Mouse (Mus musculus) intestine, embryonic 16.5 days (tissue): ENCODE results near the gene Ficd. TPM values are rescaled to one million over a fixed set of nuclear protein-coding genes. Genes with fewer than 3 reads are reported as not detected.

Experiments used
- ATAC-seq: fragments of 200-750 bp; cut with Nextera tagmentation; 2 replicates; pipeline ENCODE4 v1.8.0; 2017; ENCODE audit warnings: moderate TSS enrichment, moderate library complexity
- H3K27ac ChIP-seq: fragments of 300-500 bp; sonication (generic); 2 replicates; pipeline ENCODE4 v1.5.1; 2014; ENCODE audit warnings: mild to moderate bottlenecking, low read length
- H3K27me3 ChIP-seq: fragments of 300-500 bp; sonication (generic); replicated peaks from 2 replicates; pipeline ENCODE4 v1.6.1; 2014; ENCODE audit warnings: low read length, control low read depth, mixed read lengths; ENCODE audit not compliant: control insufficient read depth, insufficient read depth
- H3K36me3 ChIP-seq: fragments of 300-500 bp; sonication (generic); 2 replicates; pipeline ENCODE4 v1.6.1; 2014; ENCODE audit warnings: low read length, control low read depth; ENCODE audit not compliant: control insufficient read depth, insufficient read depth
- H3K4me1 ChIP-seq: fragments of 300-500 bp; sonication (generic); 2 replicates; pipeline ENCODE4 v1.6.1; 2014; ENCODE audit warnings: low read length, control low read depth, mixed read lengths; ENCODE audit not compliant: control insufficient read depth, insufficient read depth
- H3K4me2 ChIP-seq: fragments of 300-500 bp; sonication (generic); 2 replicates; pipeline ENCODE4 v1.6.1; 2014; ENCODE audit warnings: low read depth, low read length, control low read depth
- H3K4me3 ChIP-seq: fragments of 300-500 bp; sonication (generic); 2 replicates; pipeline ENCODE4 v1.5.1; 2014; ENCODE audit warnings: mild to moderate bottlenecking, low read length
- H3K9ac ChIP-seq: fragments of 300-500 bp; sonication (generic); 2 replicates; pipeline ENCODE4 v1.6.1; 2014; ENCODE audit warnings: low read depth, low read length
- H3K9me3 ChIP-seq: fragments of 300-500 bp; sonication (generic); 2 replicates; pipeline ENCODE4 v1.6.1; 2016; ENCODE audit warnings: low read length, control low read depth; ENCODE audit not compliant: control insufficient read depth
- WGBS: fragments of 180-500 bp; shearing (Covaris S2); extraction: QIAGEN DNeasy Blood & Tissue Kit; methylation state at CpG from one replicate; pipeline ENCODE4 v1.1.7; 2014; 5-methylcytosine and 5-hydroxymethylcytosine counted together
- polyA plus RNA-seq: library from polyadenylated mRNA; unstranded; fragments of >200 nt; fragmentation: Nextera tagmentation; extraction: Ambion mirVana; gene quantifications from 2 replicates; pipeline ENCODE4 v1.2.1, GENCODE M21; 2015

Ficd gene
- polyA plus RNA-seq, 1 experiment from 2014 or later: 5.6 TPM

DNA sequence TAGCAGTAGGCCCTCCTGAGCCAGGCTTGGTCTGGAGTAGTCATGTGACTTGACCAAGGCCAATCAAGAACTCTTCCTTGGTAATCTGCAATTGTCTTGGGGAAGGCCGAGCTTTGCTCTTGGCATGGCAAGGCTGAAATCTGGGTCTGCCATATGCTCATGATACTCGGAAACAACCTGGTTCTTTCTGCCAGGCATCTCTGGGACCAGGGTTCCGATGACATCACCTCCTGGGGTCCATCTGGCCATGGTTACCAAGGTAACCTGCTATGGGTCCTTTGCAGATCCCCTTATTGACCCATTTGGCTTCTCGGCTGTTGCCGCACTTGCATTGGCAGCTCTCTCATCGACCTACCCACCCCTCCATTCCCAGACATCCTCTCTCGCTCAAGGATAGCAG is 7.6 kb upstream of the Ficd start:
- Histone ChIP-seq H3K4me2 (no peak overlapping the region), H3K9me3 (no peaks in the 10 kb centered on the region), H3K36me3 (no peaks in the 10 kb centered on the region), H3K27me3 (no peaks in the 10 kb centered on the region), H3K4me3 (no peak overlapping the region), H3K4me1 (no peaks in the 10 kb centered on the region), H3K27ac (no peak overlapping the region), H3K9ac (no peak overlapping the region)
- 80% methylated on average over 7 of the region's 7 CpGs for WGBS
- ATAC-seq: no peak

DNA sequence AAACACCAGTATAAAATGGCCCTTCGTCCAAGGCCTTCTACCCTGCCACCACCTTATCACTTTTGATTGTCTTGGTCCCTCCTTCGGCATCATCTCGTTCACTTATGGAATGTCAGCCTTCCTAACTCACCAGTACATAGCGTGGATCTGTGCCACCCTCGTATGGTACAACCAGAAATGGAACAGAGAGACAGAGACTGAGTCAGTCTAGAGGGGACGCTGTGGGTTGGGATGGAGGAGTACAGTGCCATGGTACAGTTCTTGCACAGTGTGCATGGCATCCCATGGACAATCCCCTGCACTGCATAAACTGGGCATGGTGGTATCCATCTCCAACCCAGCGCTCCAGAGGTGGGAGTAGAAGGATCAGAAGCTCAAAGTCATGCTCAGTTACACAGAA is 6.9 kb upstream of the Ficd start:
- no peaks in the 10 kb centered on the region for H3K9me3 ChIP-seq
- H3K4me1 ChIP-seq: no peaks in the 10 kb centered on the region
- H3K9ac ChIP-seq: no peak overlapping the region
- H3K4me2 ChIP-seq: no peak overlapping the region
- no peaks in the 10 kb centered on the region for H3K27me3 ChIP-seq
- WGBS: 85% methylated on average over 7 of the region's 7 CpGs
- no peak overlapping the region for H3K4me3 ChIP-seq
- no peak for ATAC-seq
- no peaks in the 10 kb centered on the region for H3K36me3 ChIP-seq
- no peak overlapping the region for H3K27ac ChIP-seq

DNA sequence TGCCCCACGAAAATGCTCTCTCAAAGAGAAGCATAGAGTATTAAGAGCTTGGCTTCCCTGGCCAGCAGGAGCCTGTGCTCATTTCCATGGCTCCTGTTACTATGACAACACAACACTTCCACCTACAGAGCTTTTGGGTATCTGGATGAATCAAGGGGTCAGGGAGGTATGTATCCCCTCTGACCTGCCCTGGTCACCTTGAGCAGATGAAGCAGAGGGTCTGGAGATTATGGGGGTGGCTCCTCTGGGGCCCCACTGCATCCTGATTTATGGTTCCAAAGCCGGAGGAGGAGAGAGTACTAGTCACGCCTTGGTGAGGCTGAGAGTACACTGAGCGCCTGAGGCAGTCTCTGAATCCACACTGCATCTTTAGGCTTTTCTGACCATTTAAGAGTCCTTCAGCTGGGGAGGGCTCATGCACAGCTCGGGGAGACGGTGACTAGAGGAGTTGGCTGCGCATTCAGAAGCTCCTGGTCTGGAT is 4.9 kb upstream of the Ficd start:
- no peak for ATAC-seq
- H3K27ac ChIP-seq: no peak overlapping the region
- WGBS: 61% methylated on average over 7 of the region's 7 CpGs

DNA sequence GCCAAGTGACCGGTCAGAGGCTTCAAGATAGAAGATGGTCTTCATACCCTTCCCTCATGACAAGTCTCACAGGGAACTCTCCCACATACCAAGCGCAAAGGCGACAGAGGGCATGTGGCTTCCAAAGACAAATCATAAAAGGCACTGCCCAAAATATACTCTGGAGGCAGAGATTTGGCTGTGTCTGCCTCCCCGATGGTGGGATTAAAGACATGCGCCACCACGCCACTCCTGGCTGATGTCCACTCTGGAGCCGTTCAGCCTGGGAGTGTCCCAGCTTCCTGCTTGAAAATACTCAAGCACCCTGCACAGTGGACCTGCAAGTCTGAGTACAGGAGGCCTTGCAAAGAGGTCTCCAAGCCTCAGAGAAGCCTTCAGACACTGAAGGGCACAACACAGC is 4.4 kb upstream of the Ficd start:
- ATAC-seq: no peak
- Histone ChIP-seq H3K4me1 (peaks cover under 1% of the 10 kb centered on the region; the same call in 1 of the 2 replicates), H3K27me3 (no peaks in the 10 kb centered on the region), H3K36me3 (no peaks in the 10 kb centered on the region), H3K27ac (no peak overlapping the region), H3K9ac (no peak overlapping the region), H3K4me3 (no peak overlapping the region), H3K9me3 (no peaks in the 10 kb centered on the region), H3K4me2 (no peak overlapping the region)
- 87% methylated on average over 7 of the region's 7 CpGs for WGBS

More for the DNA sequence above, 4.9 kb upstream of the Ficd start:
- H3K4me1 ChIP-seq: no peaks in the 10 kb centered on the region
- no peak overlapping the region for H3K4me2 ChIP-seq
- H3K9ac ChIP-seq: no peak overlapping the region
- H3K4me3 ChIP-seq: no peak overlapping the region
- no peaks in the 10 kb centered on the region for H3K27me3 ChIP-seq
- H3K36me3 ChIP-seq: no peaks in the 10 kb centered on the region
- no peaks in the 10 kb centered on the region for H3K9me3 ChIP-seq

DNA sequence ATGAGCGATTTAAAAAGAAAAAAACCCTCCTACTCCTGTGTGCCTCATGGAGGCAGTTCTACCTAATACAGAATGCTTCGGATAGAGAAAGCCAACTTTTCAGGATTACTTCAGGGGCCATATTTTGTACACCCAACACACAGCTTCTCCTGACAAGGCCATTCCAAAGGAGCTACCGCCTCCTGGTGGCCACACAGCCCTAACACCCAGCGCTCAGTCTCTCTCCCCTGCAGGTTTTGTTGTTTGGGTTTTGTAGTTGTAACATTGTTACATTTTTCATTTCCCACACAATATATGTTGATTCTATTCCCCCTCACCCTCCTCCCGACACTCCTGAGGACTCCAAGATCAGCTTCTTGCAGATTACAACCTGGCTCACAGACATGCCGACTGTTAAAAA is 3.4 kb upstream of the Ficd start:
- Histone ChIP-seq H3K36me3 (no peaks in the 10 kb centered on the region), H3K27me3 (no peaks in the 10 kb centered on the region), H3K9me3 (no peaks in the 10 kb centered on the region), H3K9ac (no peak overlapping the region), H3K4me3 (no peak overlapping the region), H3K27ac (no peak overlapping the region), H3K4me1 (peaks cover 10% of the 10 kb centered on the region), H3K4me2 (no peak overlapping the region)
- WGBS: 25% methylated on average over 6 of the region's 6 CpGs
- ATAC-seq: no peak

DNA sequence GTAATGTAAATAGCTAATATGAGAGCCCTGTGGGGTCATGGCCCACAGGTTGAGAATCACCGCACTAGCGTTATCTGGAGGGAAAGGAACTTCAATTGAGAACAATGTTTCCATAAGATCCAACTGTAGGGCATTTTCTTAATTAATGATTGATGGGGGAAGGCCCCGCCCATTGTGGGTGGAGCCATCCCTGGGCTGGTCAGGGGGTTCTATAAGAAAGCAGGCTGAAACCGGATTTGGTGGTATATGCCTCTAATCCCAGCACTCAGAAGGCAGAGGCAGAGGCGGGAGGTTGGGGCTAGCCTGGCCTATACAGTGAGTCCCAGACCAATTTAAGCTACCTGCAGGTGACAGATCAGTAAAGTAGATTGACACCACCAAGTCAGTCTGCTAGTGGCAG is 1.2 kb upstream of the Ficd start:
- no peaks in the 10 kb centered on the region for H3K9me3 ChIP-seq
- H3K27ac ChIP-seq: no peak overlapping the region
- H3K9ac ChIP-seq: no peak overlapping the region
- peaks cover 10% of the 10 kb centered on the region for H3K36me3 ChIP-seq
- peaks cover 10% of the 10 kb centered on the region for H3K4me1 ChIP-seq
- H3K4me3 ChIP-seq: no peak overlapping the region
- no peak for ATAC-seq
- no peak overlapping the region for H3K4me2 ChIP-seq
- 63% methylated on average over 5 of the region's 5 CpGs for WGBS
- H3K27me3 ChIP-seq: no peaks in the 10 kb centered on the region

DNA sequence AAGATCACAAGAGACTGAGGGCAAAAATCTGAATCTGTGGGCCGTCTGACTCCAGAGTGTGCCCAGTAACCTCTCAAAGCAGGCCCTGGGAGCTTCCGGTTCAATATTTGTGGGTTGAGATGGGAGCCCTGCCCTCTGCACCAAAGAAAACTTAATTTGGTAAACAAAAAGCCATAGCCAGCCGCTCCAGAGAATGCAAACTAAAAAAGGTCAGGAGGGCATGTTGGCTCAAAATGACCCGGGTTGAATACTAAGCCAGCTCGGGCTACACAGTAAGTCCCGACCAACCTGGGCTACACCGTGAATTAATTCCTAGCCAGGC is 619 bp upstream of the Ficd start:
- ATAC-seq: peak; percentile 58
- Histone ChIP-seq H3K4me3 (peak overlapping the region; percentile 70), H3K27me3 (no peaks in the 10 kb centered on the region), H3K36me3 (peaks cover 10% of the 10 kb centered on the region), H3K27ac (peak overlapping the region; percentile 76), H3K9me3 (no peaks in the 10 kb centered on the region), H3K4me1 (peaks cover 10% of the 10 kb centered on the region), H3K4me2 (peak overlapping the region; percentile 56), H3K9ac (peak overlapping the region; percentile 64)
- WGBS: 12% methylated on average over 7 of the region's 7 CpGs

DNA sequence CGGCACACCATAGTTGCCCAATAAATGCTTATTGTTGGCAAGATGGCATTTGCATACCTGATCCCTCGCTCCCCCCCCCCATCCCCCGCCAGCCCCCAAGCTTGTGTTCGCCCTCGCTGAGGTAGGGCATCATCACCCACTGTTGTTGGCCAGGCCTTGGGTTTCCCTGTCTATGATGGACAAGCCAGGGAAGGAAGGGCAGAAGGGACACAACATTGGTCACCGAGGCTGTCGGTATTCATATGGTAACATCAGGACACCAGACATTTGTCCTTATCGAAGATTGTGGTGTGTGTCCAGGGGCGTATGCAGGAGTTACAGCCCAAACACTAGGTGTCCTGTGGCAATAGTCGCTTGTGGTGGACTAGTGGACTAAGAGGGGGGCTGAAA is 505 bp downstream of the Ficd start:
- H3K36me3 ChIP-seq: peaks cover 10% of the 10 kb centered on the region
- peaks cover 10% of the 10 kb centered on the region for H3K4me1 ChIP-seq
- H3K9ac ChIP-seq: peak overlapping the region; percentile 74
- H3K27ac ChIP-seq: peak overlapping the region; percentile 91
- H3K4me3 ChIP-seq: peak overlapping the region; percentile 70
- peak; percentile 17 for ATAC-seq
- peak overlapping the region; percentile 91 for H3K4me2 ChIP-seq
- no peaks in the 10 kb centered on the region for H3K9me3 ChIP-seq
- H3K27me3 ChIP-seq: no peaks in the 10 kb centered on the region
- 3% methylated on average over 10 of the region's 10 CpGs for WGBS

DNA sequence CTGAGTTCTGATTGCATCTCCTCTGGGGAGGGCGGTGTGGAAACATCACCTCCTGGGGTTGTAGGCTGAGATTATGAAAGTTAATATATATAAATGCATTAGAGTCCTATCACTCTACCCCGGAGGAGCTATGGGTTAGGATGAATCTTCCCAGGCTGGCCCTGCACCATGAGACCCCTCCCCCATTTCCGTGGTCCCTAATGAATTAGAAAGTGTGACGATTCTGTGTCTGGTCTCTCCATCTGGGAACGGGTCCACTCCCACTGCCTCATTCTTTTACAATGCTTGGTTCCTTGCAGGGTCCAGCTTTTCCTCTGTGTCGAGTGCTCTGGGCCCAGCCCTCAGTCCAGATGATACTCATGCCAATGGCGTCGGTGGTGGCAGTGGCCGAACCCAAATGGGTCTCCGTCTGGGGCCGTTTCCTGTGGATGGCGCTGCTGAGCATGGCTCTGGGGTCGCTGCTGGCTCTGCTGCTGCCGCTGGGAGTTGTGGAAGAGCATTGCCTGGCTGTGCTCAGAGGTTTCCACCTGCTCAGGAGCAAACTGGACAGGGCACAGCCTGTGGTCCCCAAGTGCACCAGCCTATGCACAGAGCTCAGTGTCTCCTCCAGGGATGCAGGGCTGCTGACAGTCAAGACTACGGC is 1.0 kb downstream of the Ficd start:
- peaks cover 10% of the 10 kb centered on the region for H3K4me1 ChIP-seq
- ATAC-seq: no peak
- H3K27ac ChIP-seq: peak overlapping the region; percentile 91
- peak overlapping the region; percentile 74 for H3K9ac ChIP-seq
- peaks cover 11% of the 10 kb centered on the region for H3K36me3 ChIP-seq
- H3K4me2 ChIP-seq: peak overlapping the region; percentile 91
- 37% methylated on average over 15 of the region's 15 CpGs for WGBS
- no peaks in the 10 kb centered on the region for H3K9me3 ChIP-seq
- no peaks in the 10 kb centered on the region for H3K27me3 ChIP-seq
- H3K4me3 ChIP-seq: peak overlapping the region; percentile 70
